ENCODE assay signal across 11 mouse cellular contexts in genomic region chr4:130899782-130900427, GRCm38 (mm10). TPM values are rescaled to one million over a fixed set of nuclear protein-coding genes. Genes with fewer than 3 reads are reported as not detected.
DNase-seq lines count a peak whose midpoint lies in the region; ATAC-seq and TF ChIP-seq lines count a peak whose summit lies in the region.
"Had no signal": no experiment of that assay in that cellular context is flagged by ENCODE, and none has a peak within 500 bp of the region (broad histone marks: within the 10 kb centered on the region; RNA-seq: fewer than 3 reads in every experiment).

No protein-coding gene starts in this region.

- no peaks in the 10 kb centered on the region for H3K4me1 ChIP-seq in intestine, postnatal 0 days (replicated peaks; ENCODE audit: control insufficient read depth, insufficient read depth, low read length)
- H3K4me1 ChIP-seq in intestine, embryonic 16.5 days (ENCODE audit: control insufficient read depth, insufficient read depth, low read length): no peaks in the 10 kb centered on the region
- H3K4me1 ChIP-seq in midbrain, embryonic 11.5 days (ENCODE audit: control insufficient read depth, insufficient read depth, low read length): no peaks in the 10 kb centered on the region

- intact Hi-C loops in left cerebral cortex, postnatal 25 days (cut with DNase I): no loop called here

- peak; percentile 36; the same call in 1 of the 2 replicates for ATAC-seq in intestine, postnatal 0 days
- ATAC-seq in intestine, embryonic 16.5 days: no peak
- ATAC-seq in midbrain, embryonic 11.5 days (ENCODE audit: low FRiP score): no peak

- peak; percentile 49 for DNase-seq in thymus, postnatal 14 days
- DNase-seq in thymus, postnatal 10 days (ENCODE audit: low spot score in 2 of 2): no peak
- peak; percentile 86 for DNase-seq in induced T-regulatory cell, adult 2 months (ENCODE audit: low read depth)
- DNase-seq in left cerebral cortex, postnatal 25 days (ENCODE audit: low spot score in 2 of 2): no peak
- no peak for DNase-seq in ovary, postnatal 14 days (ENCODE audit: low spot score)
- DNase-seq in midbrain, embryonic 11.5 days (ENCODE audit: low spot score, missing footprints): no peak
- DNase-seq: adrenal gland, postnatal 10 days had no signal

- no peak overlapping the region for H3K4me3 ChIP-seq in intestine, postnatal 0 days (ENCODE audit: low read depth, low read length)
- no peak overlapping the region for H3K4me3 ChIP-seq in intestine, embryonic 16.5 days (ENCODE audit: low read length)
- no peak overlapping the region for H3K4me3 ChIP-seq in midbrain, embryonic 11.5 days (ENCODE audit: low read depth, low read length)
- H3K4me3 ChIP-seq: neural tube, embryonic 13.5 days had no signal

- no peaks in the 10 kb centered on the region for H3K27me3 ChIP-seq in intestine, postnatal 0 days (replicated peaks; ENCODE audit: control insufficient read depth, insufficient read depth, low read length)
- no peaks in the 10 kb centered on the region for H3K27me3 ChIP-seq in intestine, embryonic 16.5 days (replicated peaks; ENCODE audit: control insufficient read depth, insufficient read depth, low read length)
- no peaks in the 10 kb centered on the region for H3K27me3 ChIP-seq in midbrain, embryonic 11.5 days (ENCODE audit: control insufficient read depth, insufficient read depth, low read length)
- H3K27me3 ChIP-seq: neural tube, embryonic 13.5 days had no signal

- H3K27ac ChIP-seq in intestine, postnatal 0 days (ENCODE audit: low read depth, low read length): no peak overlapping the region
- no peak overlapping the region for H3K27ac ChIP-seq in intestine, embryonic 16.5 days (ENCODE audit: low read length)
- no peak overlapping the region for H3K27ac ChIP-seq in midbrain, embryonic 11.5 days (ENCODE audit: low read depth, low read length)
- H3K27ac ChIP-seq: neural tube, embryonic 13.5 days had no signal

- no peaks in the 10 kb centered on the region for H3K9me3 ChIP-seq in intestine, postnatal 0 days (ENCODE audit: control insufficient read depth)
- no peaks in the 10 kb centered on the region for H3K9me3 ChIP-seq in intestine, embryonic 16.5 days (ENCODE audit: control insufficient read depth, low read length)
- no peaks in the 10 kb centered on the region for H3K9me3 ChIP-seq in midbrain, embryonic 11.5 days (ENCODE audit: control insufficient read depth, low read length)
- H3K9me3 ChIP-seq: neural tube, embryonic 13.5 days had no signal

- WGBS in intestine, postnatal 0 days: 83% methylated on average over 6 of the region's 6 CpGs
- 75% methylated on average over 6 of the region's 6 CpGs for WGBS in intestine, embryonic 16.5 days
- WGBS in midbrain, embryonic 11.5 days: 85% methylated on average over 6 of the region's 6 CpGs

- no peak for TF ChIP-seq CTCF in intestine, postnatal 0 days (IDR thresholded peaks at IDR 0.05; ENCODE audit: low read depth)

- H3K9ac ChIP-seq in intestine, postnatal 0 days (ENCODE audit: low read depth, low read length): no peak overlapping the region
- no peak overlapping the region for H3K9ac ChIP-seq in intestine, embryonic 16.5 days (ENCODE audit: low read depth, low read length)
- no peak overlapping the region for H3K9ac ChIP-seq in midbrain, embryonic 11.5 days (ENCODE audit: low read length)
- H3K9ac ChIP-seq: neural tube, embryonic 13.5 days had no signal

- no peak overlapping the region for H3K4me2 ChIP-seq in intestine, postnatal 0 days (replicated peaks; ENCODE audit: low read depth)
- no peak overlapping the region for H3K4me2 ChIP-seq in intestine, embryonic 16.5 days (ENCODE audit: low read depth, low read length)
- H3K4me2 ChIP-seq in midbrain, embryonic 11.5 days: no peak overlapping the region
- H3K4me2 ChIP-seq: neural tube, embryonic 13.5 days had no signal

- H3K36me3 ChIP-seq in intestine, postnatal 0 days (ENCODE audit: control insufficient read depth, insufficient read depth): no peaks in the 10 kb centered on the region
- H3K36me3 ChIP-seq in intestine, embryonic 16.5 days (ENCODE audit: control insufficient read depth, insufficient read depth, low read length): no peaks in the 10 kb centered on the region
- H3K36me3 ChIP-seq in midbrain, embryonic 11.5 days (ENCODE audit: control insufficient read depth, insufficient read depth, low read length): no peaks in the 10 kb centered on the region
- H3K36me3 ChIP-seq: neural tube, embryonic 13.5 days had no signal

RNA-seq across cellular contexts. Expression of gene Laptm5, which starts 13.0 kb away (rescaled TPM):
- polyA plus RNA-seq in intestine, postnatal 0 days (2015; fragmentation: Nextera tagmentation; extraction: Ambion mirVana): 25.7 and 27.7 TPM in 2 replicates
- polyA plus RNA-seq in intestine, embryonic 16.5 days (2015; fragmentation: Nextera tagmentation; extraction: Ambion mirVana): 33.1 and 38.7 TPM in 2 replicates
- 10 to 100 TPM; 29.6 to 36.5 TPM for total RNA-seq in left cerebral cortex, postnatal 25 days (2021)
- polyA plus RNA-seq in midbrain, embryonic 11.5 days (2014; fragmentation: Nextera tagmentation; extraction: Ambion mirVana): 22.0 and 27.3 TPM in 2 replicates

RNA-seq across cellular contexts. Expression of gene Matn1, which starts 44.3 kb away (rescaled TPM):
- polyA plus RNA-seq in intestine, postnatal 0 days (2015; fragmentation: Nextera tagmentation; extraction: Ambion mirVana): not detected in 2 replicates
- not detected in 2 replicates for polyA plus RNA-seq in intestine, embryonic 16.5 days (2015; fragmentation: Nextera tagmentation; extraction: Ambion mirVana)
- total RNA-seq in left cerebral cortex, postnatal 25 days (2021): 1 to 10 TPM; 1.4 to 2.0 TPM
- not detected in 2 replicates for polyA plus RNA-seq in midbrain, embryonic 11.5 days (2014; fragmentation: Nextera tagmentation; extraction: Ambion mirVana)
- total RNA-seq: adrenal gland, postnatal 10 days; heart, postnatal 36 days had no signal

Comparison
In these comparisons a context has a peak if more than half of its experiments do, and no peak if none do; other contexts are left out.
1. DNase-seq: peak in thymus, postnatal 14 days (single experiment) and induced T-regulatory cell, adult 2 months (single experiment); none in thymus, postnatal 10 days (0 of 2), left cerebral cortex, postnatal 25 days (0 of 2), ovary, postnatal 14 days (single experiment) and midbrain, embryonic 11.5 days (single experiment).